In genomic region chr2:152143279-152144157, GRCm38 (mm10) we compare ENCODE assay signal across 8 mouse cellular contexts. TPM values are rescaled to one million over a fixed set of nuclear protein-coding genes. Genes with fewer than 3 reads are reported as not detected.
DNase-seq lines count a peak whose midpoint lies in the region; ATAC-seq and TF ChIP-seq lines count a peak whose summit lies in the region.

TSS of gene Tcf15 (plus strand) at chr2:152143561.

- H3K4me3 ChIP-seq in E14TG2a.4 (replicated peaks; ENCODE audit: low read length) = peak within 1 kb of the TSS; percentile 92
- H3K4me3 ChIP-seq in forebrain, embryonic 15.5 days = peak within 1 kb of the TSS; percentile 46
- H3K4me3 ChIP-seq in limb, embryonic 10.5 days = peak within 1 kb of the TSS; percentile 62
- peak within 1 kb of the TSS; percentile 41 for H3K4me3 ChIP-seq in midbrain, embryonic 11.5 days (ENCODE audit: low read depth, low read length)

- H3K9ac ChIP-seq in forebrain, embryonic 15.5 days (replicated peaks) = peak within 1 kb of the TSS; percentile 25
- peak within 1 kb of the TSS; percentile 40 for H3K9ac ChIP-seq in midbrain, embryonic 11.5 days (ENCODE audit: low read length)

- peaks cover 82% of the 10 kb centered on the region for H3K4me1 ChIP-seq in E14TG2a.4 (replicated peaks; ENCODE audit: low read depth, low read length)
- peaks cover 44% of the 10 kb centered on the region for H3K4me1 ChIP-seq in forebrain, embryonic 15.5 days
- peaks cover 72% of the 10 kb centered on the region for H3K4me1 ChIP-seq in limb, embryonic 10.5 days
- H3K4me1 ChIP-seq in midbrain, embryonic 11.5 days (ENCODE audit: control insufficient read depth, insufficient read depth, low read length) = peaks cover 16% of the 10 kb centered on the region

- peak; percentile 63 for ATAC-seq in forebrain, embryonic 15.5 days (replicated peaks)
- peak; percentile 73 for ATAC-seq in midbrain, embryonic 11.5 days (ENCODE audit: low FRiP score)

- no peaks in the 10 kb centered on the region for H3K9me3 ChIP-seq in E14TG2a.4 (ENCODE audit: low read length)
- no peaks in the 10 kb centered on the region for H3K9me3 ChIP-seq in forebrain, embryonic 15.5 days
- no peaks in the 10 kb centered on the region for H3K9me3 ChIP-seq in limb, embryonic 10.5 days (replicated peaks)
- H3K9me3 ChIP-seq in midbrain, embryonic 11.5 days (ENCODE audit: control insufficient read depth, low read length) = no peaks in the 10 kb centered on the region

- H3K4me2 ChIP-seq in forebrain, embryonic 15.5 days (replicated peaks) = peak within 1 kb of the TSS; percentile 70
- peak within 1 kb of the TSS; percentile 68 for H3K4me2 ChIP-seq in midbrain, embryonic 11.5 days

- no peak for TF ChIP-seq CTCF in E14TG2a.4 (conservative IDR thresholded peaks at IDR 0.05; ENCODE audit: low read length)

- H3K27ac ChIP-seq in forebrain, embryonic 15.5 days (replicated peaks) = no peak within 1 kb of the TSS
- H3K27ac ChIP-seq in limb, embryonic 10.5 days = peak within 1 kb of the TSS; percentile 85
- no peak within 1 kb of the TSS for H3K27ac ChIP-seq in midbrain, embryonic 11.5 days (ENCODE audit: low read depth, low read length)

- peaks cover 41% of the 10 kb centered on the region for H3K36me3 ChIP-seq in E14TG2a.4 (ENCODE audit: insufficient read depth, low read length)
- H3K36me3 ChIP-seq in forebrain, embryonic 15.5 days = no peaks in the 10 kb centered on the region
- peaks cover 3% of the 10 kb centered on the region for H3K36me3 ChIP-seq in limb, embryonic 10.5 days
- no peaks in the 10 kb centered on the region for H3K36me3 ChIP-seq in midbrain, embryonic 11.5 days (ENCODE audit: control insufficient read depth, insufficient read depth, low read length)

- intact Hi-C loops in heart, postnatal 36 days (cut with DNase I) = loop anchor here (2.0 kb wide), 2 partner anchors 33 to 47 kb away; no protein-coding TSS in a partner anchor

- DNase-seq in adrenal gland, adult 8-10 months = peak; percentile 49
- DNase-seq in heart, postnatal 36 days = peak; percentile 79 to 82
- peak; percentile 84 for DNase-seq in limb, embryonic 10.5 days (ENCODE audit: low spot score)
- peak; percentile 96 for DNase-seq in midbrain, embryonic 11.5 days (ENCODE audit: low spot score, missing footprints)
- peak; percentile 66 for DNase-seq in yolk sac, embryonic 10.5 days (ENCODE audit: low spot score)
- DNase-seq in spleen, postnatal 10 days (ENCODE audit: low spot score in 2 of 2) = no peak

- under 1% methylated on average over 118 of the region's 118 CpGs for WGBS in forebrain, embryonic 15.5 days
- WGBS in limb, embryonic 10.5 days = under 1% methylated on average over 117 of the region's 118 CpGs
- under 1% methylated on average over 114 of the region's 118 CpGs for WGBS in midbrain, embryonic 11.5 days

- peaks cover 18% of the 10 kb centered on the region for H3K27me3 ChIP-seq in E14TG2a.4 (ENCODE audit: insufficient read depth, low read length)
- H3K27me3 ChIP-seq in forebrain, embryonic 15.5 days = peaks cover 24% of the 10 kb centered on the region
- peaks cover 91% of the 10 kb centered on the region for H3K27me3 ChIP-seq in limb, embryonic 10.5 days (ENCODE audit: low read depth, poor library complexity, severe bottlenecking)
- H3K27me3 ChIP-seq in midbrain, embryonic 11.5 days (ENCODE audit: control insufficient read depth, insufficient read depth, low read length) = peaks cover 54% of the 10 kb centered on the region

RNA-seq across cellular contexts. Expression of gene Tcf15, which starts in this region (rescaled TPM):
- total RNA-seq in adrenal gland, adult 8-10 months (2022) = 1 to 10 TPM; 1.5 to 4.1 (median 3.0) TPM
- polyA plus RNA-seq in forebrain, embryonic 15.5 days (2015; fragmentation: Nextera tagmentation; extraction: Ambion mirVana) = 1.8 and 2.2 TPM in 2 replicates
- 10 to 100 TPM; 39.7 to 50.1 TPM for total RNA-seq in heart, postnatal 36 days (2021)
- polyA plus RNA-seq in limb, embryonic 10.5 days (2016; fragmentation: Nextera tagmentation; extraction: Ambion mirVana) = 27.3 and 29.8 TPM in 2 replicates
- polyA plus RNA-seq in midbrain, embryonic 11.5 days (2014; fragmentation: Nextera tagmentation; extraction: Ambion mirVana) = 2.8 and 3.2 TPM in 2 replicates

Comparison
In these comparisons a context has a peak if more than half of its experiments do, and no peak if none do; other contexts are left out.
1. RNA of gene Tcf15 (total RNA-seq): 39.7 to 50.1 TPM in heart, postnatal 36 days; 1.5 to 4.1 TPM in adrenal gland, adult 8-10 months; every median in the first group is over 4 times any median in the second.
2. H3K4me3 ChIP-seq: peak in every context shown above with its lines; median percentile 92 in E14TG2a.4; 62 in limb, embryonic 10.5 days; 46 in forebrain, embryonic 15.5 days; 41 in midbrain, embryonic 11.5 days.
3. DNase-seq: peak in adrenal gland, adult 8-10 months (single experiment), heart, postnatal 36 days (2 of 2), limb, embryonic 10.5 days (single experiment), midbrain, embryonic 11.5 days (single experiment) and yolk sac, embryonic 10.5 days (single experiment); none in spleen, postnatal 10 days (0 of 2).